ENCODE assay signal across 22 mouse cellular contexts in the genomic region with DNA sequence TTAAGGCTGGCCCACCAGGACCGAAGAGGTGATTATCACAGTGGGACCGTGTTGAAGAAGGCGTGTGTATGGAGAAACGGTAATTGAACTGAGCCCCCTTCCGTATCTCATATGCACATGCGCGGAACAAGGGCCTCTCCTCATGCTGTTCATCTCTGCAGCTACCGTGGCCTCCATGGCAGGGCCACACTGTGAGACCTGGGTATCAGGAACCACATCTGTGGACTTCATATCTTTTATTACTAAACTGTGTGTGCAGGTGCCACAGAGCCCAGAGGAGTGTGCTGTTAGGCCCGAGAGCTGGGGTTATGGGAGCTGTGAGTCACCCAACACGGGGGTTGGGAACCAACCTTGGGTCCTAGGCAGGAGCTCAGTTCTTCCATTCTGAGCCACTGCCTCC. TPM values are rescaled to one million over a fixed set of nuclear protein-coding genes. Genes with fewer than 3 reads are reported as not detected.
DNase-seq lines count a peak whose midpoint lies in the region; ATAC-seq and TF ChIP-seq lines count a peak whose summit lies in the region.
"Had no signal": no experiment of that assay in that cellular context is flagged by ENCODE, and none has a peak within 500 bp of the region (broad histone marks: within the 10 kb centered on the region; RNA-seq: fewer than 3 reads in every experiment).

No protein-coding gene starts in this region.

- no peak overlapping the region for H3K4me3 ChIP-seq in heart, adult 2 months
- no peak overlapping the region for H3K4me3 ChIP-seq in liver, embryonic 16.5 days (ENCODE audit: low read depth, low read length)
- H3K4me3 ChIP-seq: embryonic facial prominence, embryonic 10.5 days; forebrain, embryonic 10.5 days; heart, embryonic 10.5 days; limb, embryonic 12.5 days; megakaryocyte, embryonic 14.5 days; midbrain, embryonic 15.5 days; neural tube, embryonic 12.5 days had no signal

- DNase-seq in heart, adult 11 months, result peak; percentile 76
- DNase-seq in heart, adult 2 months, result no peak
- DNase-seq in liver, result peak; percentile 13
- no peak for DNase-seq in frontal cortex, postnatal 10 days (ENCODE audit: low spot score in 2 of 2)
- no peak for DNase-seq in spleen, postnatal 14 days (ENCODE audit: low spot score in 2 of 2)
- DNase-seq: cerebellum, adult 11-12 months; cerebellum, postnatal 10 days; forebrain, postnatal 0 days; gastrocnemius, postnatal 36 days; kidney, postnatal 36 days; lung, adult 2 months; right cerebral cortex, postnatal 14 days had no signal

- no peaks in the 10 kb centered on the region for H3K79me2 ChIP-seq in heart, adult 2 months (replicated peaks; ENCODE audit: control insufficient read depth, insufficient read depth, low read length)

- ATAC-seq in liver, embryonic 16.5 days (ENCODE audit: low read depth), result peak; percentile 50
- ATAC-seq in erythroblast, adult 5-6 weeks (replicated peaks; ENCODE audit: low FRiP score, poor library complexity, severe bottlenecking), result no peak
- ATAC-seq: forebrain, postnatal 0 days; intestine, postnatal 0 days; midbrain, embryonic 15.5 days had no signal

- TF ChIP-seq EP300 in heart, adult 2 months (IDR thresholded peaks at IDR 0.05; ENCODE audit: insufficient read depth, low read depth, low read length), result no peak

- no peaks in the 10 kb centered on the region for H3K9me3 ChIP-seq in liver, embryonic 16.5 days (replicated peaks; ENCODE audit: control insufficient read depth, low read length)
- H3K9me3 ChIP-seq: embryonic facial prominence, embryonic 10.5 days; forebrain, embryonic 10.5 days; heart, embryonic 10.5 days; limb, embryonic 12.5 days; megakaryocyte, embryonic 14.5 days; midbrain, embryonic 15.5 days; neural tube, embryonic 12.5 days had no signal

- 91% methylated on average over 10 of the region's 10 CpGs for WGBS in heart, adult 2 months
- WGBS in liver, embryonic 16.5 days (ENCODE audit: insufficient replicate concordance), result 42% methylated on average over 10 of the region's 10 CpGs

- TF ChIP-seq POLR2A in heart, adult 2 months (IDR thresholded peaks at IDR 0.05; ENCODE audit: insufficient read depth, low read depth, low read length), result no peak

- no peaks in the 10 kb centered on the region for H3K4me1 ChIP-seq in heart, adult 2 months (ENCODE audit: control insufficient read depth, insufficient read depth, low read length)
- H3K4me1 ChIP-seq in liver, embryonic 16.5 days (ENCODE audit: control insufficient read depth, low read depth, low read length), result no peaks in the 10 kb centered on the region
- H3K4me1 ChIP-seq: embryonic facial prominence, embryonic 10.5 days; forebrain, embryonic 10.5 days; heart, embryonic 10.5 days; limb, embryonic 12.5 days; midbrain, embryonic 15.5 days; neural tube, embryonic 12.5 days had no signal

- intact Hi-C loops in heart, adult 2 months (cut with DNase I), result no loop called here

- no peaks in the 10 kb centered on the region for H3K27me3 ChIP-seq in heart, adult 2 months (ENCODE audit: control insufficient read depth, insufficient read depth, low read length)
- no peaks in the 10 kb centered on the region for H3K27me3 ChIP-seq in liver, embryonic 16.5 days (ENCODE audit: control insufficient read depth, insufficient read depth, low read depth, low read length)
- H3K27me3 ChIP-seq: limb, embryonic 12.5 days; megakaryocyte, embryonic 14.5 days; midbrain, embryonic 15.5 days; neural tube, embryonic 12.5 days had no signal

- H3K9ac ChIP-seq in heart, adult 2 months (ENCODE audit: low read depth, low read length), result no peak overlapping the region
- no peak overlapping the region for H3K9ac ChIP-seq in liver, embryonic 16.5 days (ENCODE audit: low read depth, low read length)
- H3K9ac ChIP-seq: forebrain, postnatal 0 days; limb, embryonic 12.5 days; midbrain, embryonic 15.5 days; neural tube, embryonic 12.5 days had no signal

- no peak overlapping the region for H3K27ac ChIP-seq in heart, adult 2 months
- H3K27ac ChIP-seq in liver, embryonic 16.5 days (ENCODE audit: low read length), result no peak overlapping the region
- H3K27ac ChIP-seq: embryonic facial prominence, embryonic 10.5 days; forebrain, embryonic 10.5 days; heart, embryonic 10.5 days; limb, embryonic 12.5 days; midbrain, embryonic 15.5 days; neural tube, embryonic 12.5 days had no signal

- H3K36me3 ChIP-seq in heart, adult 2 months (ENCODE audit: control insufficient read depth, insufficient read depth, low read length), result no peaks in the 10 kb centered on the region
- no peaks in the 10 kb centered on the region for H3K36me3 ChIP-seq in liver, embryonic 16.5 days (ENCODE audit: control insufficient read depth, insufficient read depth)
- H3K36me3 ChIP-seq: embryonic facial prominence, embryonic 10.5 days; forebrain, embryonic 10.5 days; heart, embryonic 10.5 days; limb, embryonic 12.5 days; midbrain, embryonic 15.5 days; neural tube, embryonic 12.5 days had no signal

- TF ChIP-seq CTCF in heart, adult 2 months (IDR thresholded peaks at IDR 0.05), result no peak

- no peak overlapping the region for H3K4me2 ChIP-seq in liver, embryonic 16.5 days (ENCODE audit: low read depth, low read length)
- H3K4me2 ChIP-seq: limb, embryonic 12.5 days; midbrain, embryonic 15.5 days; neural tube, embryonic 12.5 days had no signal

RNA-seq across cellular contexts. Expression of a gene that starts 35.6 kb away (rescaled TPM):
- under 1 TPM; 0.31 to 0.45 TPM for total RNA-seq in heart, adult 2 months (2021)
- polyA plus RNA-seq in heart, adult 2 months (2012; rRNA removed), result 0.14 and 0.35 TPM in 2 replicates
- 0.11 and 0.14 TPM in 2 replicates for polyA plus RNA-seq in liver, embryonic 16.5 days (2015; fragmentation: Nextera tagmentation; extraction: Ambion mirVana)
- not detected in 2 replicates for total RNA-seq in erythroblast, adult 5-6 weeks (2015; ENCODE audit: low replicate concordance)
- 1.4 and 2.1 TPM in 2 replicates for total RNA-seq in erythroblast, adult 5-6 weeks (2017; ENCODE audit: low replicate concordance)

Comparison
In these comparisons a context has a peak if more than half of its experiments do, and no peak if none do; other contexts are left out.
1. DNase-seq: peak in heart, adult 11 months (single experiment) and liver (single experiment); none in heart, adult 2 months (0 of 2), frontal cortex, postnatal 10 days (0 of 2) and spleen, postnatal 14 days (0 of 2).